Mouse (Mus musculus) cortical plate, adult 2 months (tissue): ENCODE measurements around the gene Tnc.
"Not testable (repeated sequence)": the region's sequence is repeated elsewhere in the genome, so short reads cannot be mapped to it uniquely, and the experiment has no call there.

Experiments
- CTCF ChIP-seq: fragments of 200-500 bp; IDR thresholded peaks from 2 replicates; pipeline ENCODE4 v1.5.1; 2011; ENCODE audit warnings: mild to moderate bottlenecking, control low read depth, low read length; ENCODE audit not compliant: insufficient read depth; ENCODE audit errors: extremely low read depth
- POLR2A ChIP-seq: fragments of 200-500 bp; IDR thresholded peaks from 2 replicates; pipeline ENCODE4 v1.6.1; 2011; ENCODE audit warnings: mild to moderate bottlenecking, low read length, control low read depth; ENCODE audit not compliant: insufficient read depth; ENCODE audit errors: extremely low read depth

DNA sequence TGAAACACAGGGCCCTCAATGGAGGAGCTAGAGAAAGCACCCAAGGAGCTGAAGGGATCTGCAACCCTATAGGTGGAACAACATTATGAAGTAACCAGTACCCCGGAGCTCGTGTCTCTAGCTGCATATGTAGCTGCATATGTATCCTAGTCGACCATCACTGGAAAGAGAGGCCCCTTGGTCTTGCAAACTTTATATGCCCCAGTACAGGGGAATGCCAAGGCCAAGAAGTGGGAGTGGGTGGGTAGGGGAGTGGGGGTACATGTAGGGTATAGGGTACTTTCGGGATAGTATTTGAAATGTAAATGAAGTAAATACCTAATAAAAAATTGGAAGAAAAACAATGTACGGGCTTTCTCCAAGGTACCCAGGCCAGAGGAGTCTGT is 98.1 kb downstream of the Tnc start:
- not testable (repeated sequence) for TF ChIP-seq CTCF, POLR2A
